Mouse (Mus musculus) kidney, adult 11 months (tissue): ENCODE measurements at regions not wholly inside any gene's neighbourhood (a gene's known extent, or its start where the extent isn't known, plus 50 kb on each side); places are given as distances from the start of the nearest gene placed in this dataset.

ENCODE experiments used
- DNase-seq: peaks from one replicate; pipeline ENCODE4 v3.0.0; 2022

DNA sequence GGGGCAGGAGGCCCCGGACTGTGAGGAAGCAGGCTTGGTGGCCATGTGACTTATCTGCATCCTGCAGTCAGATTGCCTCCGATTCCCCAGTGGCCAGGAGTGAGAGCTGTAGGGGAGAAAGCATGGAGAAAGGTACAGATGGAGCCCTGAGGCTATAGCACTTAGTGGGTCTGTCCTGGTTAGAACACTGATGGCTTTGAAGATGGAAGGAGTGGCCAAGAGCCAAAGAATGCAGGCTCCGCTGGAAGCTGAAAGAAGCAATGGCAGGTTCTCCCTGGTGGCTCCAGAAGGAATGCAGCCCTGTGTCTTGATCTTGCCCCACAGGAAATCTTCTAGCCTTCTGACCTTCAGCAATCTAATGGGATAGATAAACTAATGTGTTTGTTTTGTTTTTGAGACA, 926.3 kb downstream of the 4930447A16Rik start:
- no peak for DNase-seq

DNA sequence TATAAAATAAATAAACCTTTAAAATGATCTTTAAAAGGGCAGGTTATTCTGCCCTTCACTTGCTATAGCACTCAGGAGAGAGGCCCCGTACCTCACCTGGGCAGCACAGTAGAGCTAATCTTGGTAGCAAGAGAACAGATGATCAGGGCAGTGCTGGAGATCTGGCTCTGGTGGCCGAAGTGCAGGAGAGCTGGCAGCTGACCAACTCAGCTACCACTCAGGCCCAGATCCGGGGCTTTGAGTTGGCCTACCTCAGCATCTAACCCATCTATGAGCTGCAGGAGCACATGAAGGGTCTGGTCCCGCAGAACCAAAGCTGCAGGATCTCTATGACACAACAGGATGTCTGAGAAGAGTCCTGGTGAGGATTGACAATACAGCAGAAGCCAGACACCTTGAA, 928.0 kb downstream of the 4930447A16Rik start:
- DNase-seq: no peak

- DNase-seq: no peak
These were observed 933.7 kb downstream of the 4930447A16Rik start for GRCm38 (mm10) chr15:38359053-38359452.

DNA sequence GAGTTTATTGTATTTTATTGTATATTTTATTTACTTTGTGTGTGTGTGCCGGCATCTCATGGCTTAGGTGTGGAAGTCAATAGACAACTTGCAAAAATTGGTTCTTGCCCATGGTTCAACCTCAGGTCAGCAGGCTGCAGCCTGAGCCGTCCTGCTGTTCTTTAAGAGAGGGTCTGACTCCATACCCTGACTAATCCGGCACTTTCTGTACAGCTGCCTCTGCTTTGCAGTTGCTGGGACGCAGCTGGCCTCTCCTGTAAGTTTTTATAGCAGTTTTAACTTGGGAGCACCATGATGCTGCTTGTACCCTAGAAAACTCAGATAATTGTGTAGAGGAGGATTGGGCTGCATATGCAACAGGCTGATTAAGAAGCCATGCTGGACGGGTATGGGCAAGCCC, 938.2 kb downstream of the 4930447A16Rik start:
- no peak for DNase-seq

GRCm38 (mm10) chr15:38364014-38364413, 938.7 kb downstream of the 4930447A16Rik start:
- no peak for DNase-seq

- DNase-seq: no peak
These were observed 942.3 kb downstream of the 4930447A16Rik start for GRCm38 (mm10) chr15:38367643-38368042.

DNA sequence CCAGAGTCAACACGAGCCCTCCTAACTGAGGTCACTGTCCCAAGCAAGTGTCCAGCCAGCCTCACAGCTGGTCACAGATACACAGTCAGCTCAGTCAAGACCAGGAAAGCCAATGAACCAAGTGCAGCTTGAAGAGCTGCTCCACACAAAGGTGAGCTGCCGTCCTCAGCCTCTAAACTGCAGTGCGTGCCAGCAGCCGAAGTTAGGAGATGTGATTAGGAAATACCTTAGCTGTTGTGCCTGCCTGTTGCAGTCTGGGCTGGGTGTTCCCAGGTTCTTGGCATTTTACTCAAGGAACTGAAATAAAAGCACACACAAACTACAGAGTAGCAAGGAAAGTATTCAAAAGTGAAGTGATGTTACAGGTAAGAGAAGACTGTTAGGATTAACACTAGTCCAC, 942.9 kb downstream of the 4930447A16Rik start:
- DNase-seq: no peak

GRCm38 (mm10) chr15:38371404-38372090, 946.2 kb downstream of the 4930447A16Rik start:
- no peak for DNase-seq

DNA sequence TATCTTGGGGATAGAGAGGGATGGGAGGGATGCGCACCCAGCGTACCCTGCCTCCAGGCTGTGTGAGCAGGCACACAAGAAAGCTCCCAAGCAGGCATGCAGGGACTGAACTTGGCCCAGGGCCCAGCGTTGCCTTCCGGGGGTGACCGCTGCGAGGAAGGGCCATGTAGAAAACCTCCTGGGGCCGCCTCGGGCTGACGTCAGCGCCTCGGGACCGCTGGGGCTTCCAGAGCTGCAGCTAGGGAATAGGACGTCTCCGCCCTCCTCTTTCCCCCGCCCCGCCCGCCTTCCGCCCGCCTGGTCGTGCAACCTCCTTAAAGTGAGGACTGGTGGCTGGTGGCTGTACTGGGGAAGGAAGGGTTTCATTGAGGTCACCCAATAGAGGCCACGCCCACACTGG, 948.4 kb downstream of the 4930447A16Rik start:
- peak; percentile 85 for DNase-seq

GRCm38 (mm10) chr15:38374786-38375185, 949.4 kb downstream of the 4930447A16Rik start:
- peak; percentile 88 for DNase-seq

- peak; percentile 43 for DNase-seq
These were observed 952.8 kb downstream of the 4930447A16Rik start for GRCm38 (mm10) chr15:38378106-38378505.

GRCm38 (mm10) chr15:38387617-38388016, 962.3 kb downstream of the 4930447A16Rik start:
- no peak for DNase-seq

GRCm38 (mm10) chr15:38388436-38388835, 963.1 kb downstream of the 4930447A16Rik start:
- no peak for DNase-seq

DNA sequence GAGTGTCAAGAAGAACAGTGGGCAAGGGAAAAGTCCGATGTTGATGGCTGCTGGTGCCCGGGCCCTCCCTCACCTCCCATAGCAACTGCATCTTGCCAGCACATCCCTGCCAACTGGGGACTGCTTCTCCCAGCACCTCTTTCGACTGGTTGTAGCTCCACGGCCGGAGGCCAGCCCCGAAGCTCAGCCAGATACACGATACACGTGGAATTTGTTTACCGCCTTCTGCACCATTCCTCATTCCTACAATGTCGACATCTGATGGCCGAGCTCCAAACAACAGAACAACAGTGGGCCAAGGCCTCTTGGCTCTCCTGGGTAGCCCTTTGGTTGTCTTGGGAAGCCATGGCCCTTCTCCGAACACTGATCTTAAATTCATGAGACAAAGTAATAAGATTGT, 965.1 kb downstream of the 4930447A16Rik start:
- no peak for DNase-seq

DNA sequence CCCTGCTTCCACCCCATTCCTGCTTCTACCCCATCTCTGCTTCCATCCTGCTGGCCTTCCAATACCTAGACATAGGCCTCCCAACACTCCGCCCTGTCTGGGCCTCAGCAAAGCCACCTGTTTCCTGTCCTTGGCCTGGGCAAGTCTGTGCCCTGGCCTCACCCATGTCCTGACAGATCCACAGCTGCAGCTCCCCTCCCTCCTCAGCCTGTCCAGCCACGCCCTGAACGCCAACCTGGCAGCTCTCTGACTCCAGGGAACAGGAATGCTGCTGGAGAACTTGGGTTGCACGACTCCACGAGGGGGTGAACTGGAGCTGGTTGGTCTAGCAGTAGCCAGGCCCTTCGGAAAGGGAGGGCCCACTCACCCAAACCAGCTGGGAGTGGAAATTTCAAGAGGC, 966.1 kb downstream of the 4930447A16Rik start:
- peak; percentile 62 for DNase-seq

- no peak for DNase-seq
These were observed 966.5 kb downstream of the 4930447A16Rik start for GRCm38 (mm10) chr15:38391860-38392259.

DNA sequence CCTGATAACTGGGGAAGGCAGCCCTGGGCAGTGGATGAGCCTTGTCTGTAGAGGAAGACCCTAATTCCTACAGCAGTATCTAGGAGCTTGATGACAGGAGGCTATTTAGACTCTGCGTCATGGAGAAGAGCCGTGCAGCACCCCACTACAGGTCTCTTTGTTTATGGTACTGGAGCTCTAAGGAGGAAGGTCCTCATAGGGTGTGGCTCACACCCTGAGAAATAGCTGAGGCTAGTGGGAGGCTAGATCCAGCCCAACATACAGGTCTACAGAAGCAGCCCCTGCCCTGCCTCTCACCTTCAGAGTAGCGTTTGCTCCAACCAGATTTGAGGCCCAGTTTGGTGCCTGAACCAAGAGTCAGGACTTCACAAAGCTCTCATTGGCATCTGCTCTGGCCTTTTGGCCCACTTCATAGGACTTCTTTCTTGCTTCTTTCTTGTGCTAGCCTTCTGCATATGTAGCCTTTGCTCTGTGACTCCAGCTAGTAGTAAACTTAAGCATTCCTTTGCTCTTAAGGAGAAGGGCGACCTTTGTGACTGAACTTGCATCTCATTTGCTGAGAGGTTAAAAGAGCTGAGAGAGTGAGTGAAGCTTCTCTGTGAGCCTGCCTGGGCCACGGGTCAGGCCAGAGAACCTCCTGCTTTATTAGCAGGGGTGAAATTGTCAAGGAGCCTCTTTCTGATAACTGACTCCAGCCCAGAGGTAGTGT, 967.2 kb downstream of the 4930447A16Rik start:
- peak; percentile 37 for DNase-seq

GRCm38 (mm10) chr15:38398852-38399251, 973.5 kb downstream of the 4930447A16Rik start:
- DNase-seq: peak; percentile 68

DNA sequence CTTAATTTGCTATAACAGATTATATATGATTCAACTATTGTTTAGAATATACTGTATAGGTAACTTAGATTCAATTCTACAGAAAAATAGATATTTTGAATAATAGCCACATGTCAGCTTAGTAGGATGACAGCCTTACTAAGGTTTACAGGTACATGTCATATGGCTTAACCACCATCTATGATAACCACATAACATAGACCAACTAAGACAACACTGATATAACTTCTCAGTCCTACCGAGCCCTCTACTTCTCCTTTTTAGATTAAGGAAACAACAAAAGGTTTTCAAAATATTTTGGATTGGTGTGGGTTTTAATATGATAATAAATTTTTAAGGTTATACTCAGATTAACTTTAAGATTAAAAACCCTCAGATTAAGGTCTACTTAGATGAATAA, 977.4 kb downstream of the 4930447A16Rik start:
- DNase-seq: no peak

GRCm38 (mm10) chr15:38403760-38404375, 978.5 kb downstream of the 4930447A16Rik start:
- no peak for DNase-seq

DNA sequence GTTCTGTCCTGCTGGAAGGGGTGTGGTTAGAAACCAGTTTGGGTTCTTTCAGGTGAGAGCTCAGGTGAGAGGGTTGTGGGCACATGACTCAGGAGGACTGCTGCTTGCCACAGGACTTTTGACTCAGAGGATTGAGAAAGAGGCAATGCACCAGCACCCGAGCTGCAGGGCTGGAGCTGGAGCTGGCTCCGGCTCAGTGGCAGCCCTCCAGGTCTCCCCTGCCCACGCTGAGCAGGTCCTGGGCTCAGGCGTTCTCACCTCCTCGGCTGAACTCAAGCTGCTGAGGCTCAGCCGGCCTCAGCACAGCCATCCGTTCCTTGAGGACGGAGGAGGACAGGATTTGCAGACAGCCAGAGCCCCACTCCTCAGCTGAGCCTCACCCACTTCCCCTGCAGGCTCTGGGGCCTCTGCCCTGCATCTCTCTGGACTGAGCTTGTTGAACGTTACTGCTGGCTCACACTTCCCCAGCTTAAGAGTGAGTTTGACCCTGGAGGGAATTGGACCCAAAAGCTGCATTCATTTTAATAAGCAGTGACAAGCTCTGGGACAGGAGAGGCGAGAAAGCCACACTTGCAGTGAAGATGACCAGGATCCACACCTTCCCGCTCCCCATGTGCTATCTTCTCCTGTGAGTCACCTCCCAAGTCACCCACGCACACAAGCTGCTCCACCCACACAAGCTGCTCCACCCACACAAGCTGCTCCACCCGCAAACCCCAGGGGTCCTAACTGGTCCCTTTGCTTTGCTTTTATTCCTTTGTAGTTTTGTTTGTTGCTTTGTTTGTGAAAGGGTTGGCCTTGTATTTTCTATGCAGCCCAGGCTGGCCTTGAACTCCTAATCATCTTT, 981.0 kb downstream of the 4930447A16Rik start:
- DNase-seq: no peak

GRCm38 (mm10) chr15:38407476-38407875, 982.1 kb downstream of the 4930447A16Rik start:
- no peak for DNase-seq

- no peak for DNase-seq
These were observed 983.8 kb downstream of the 4930447A16Rik start for GRCm38 (mm10) chr15:38409168-38409567.
